Mouse (Mus musculus) layer of hippocampus, postnatal 36 days (tissue): ENCODE results near the gene Trpm7. TPM values are rescaled to one million over a fixed set of nuclear protein-coding genes. Genes with fewer than 3 reads are reported as not detected.
A peak's percentile ranks its signal among the peaks of the same experiment; 100 is the strongest.
"Not testable (repeated sequence)": the region's sequence is repeated elsewhere in the genome, so short reads cannot be mapped to it uniquely, and the experiment has no call there.

Source experiments
- DNase-seq, 2 experiments: peaks; one replicate each; pipeline ENCODE4 v3.0.0; 2022
- total RNA-seq, 2 experiments: library from RNA; stranded (reverse); gene quantifications; 2 replicates each; pipeline ENCODE4 v1.2.3; 2021

Trpm7 gene
- total RNA-seq: 10 to 100 TPM; 42.6 to 43.0 TPM

DNA sequence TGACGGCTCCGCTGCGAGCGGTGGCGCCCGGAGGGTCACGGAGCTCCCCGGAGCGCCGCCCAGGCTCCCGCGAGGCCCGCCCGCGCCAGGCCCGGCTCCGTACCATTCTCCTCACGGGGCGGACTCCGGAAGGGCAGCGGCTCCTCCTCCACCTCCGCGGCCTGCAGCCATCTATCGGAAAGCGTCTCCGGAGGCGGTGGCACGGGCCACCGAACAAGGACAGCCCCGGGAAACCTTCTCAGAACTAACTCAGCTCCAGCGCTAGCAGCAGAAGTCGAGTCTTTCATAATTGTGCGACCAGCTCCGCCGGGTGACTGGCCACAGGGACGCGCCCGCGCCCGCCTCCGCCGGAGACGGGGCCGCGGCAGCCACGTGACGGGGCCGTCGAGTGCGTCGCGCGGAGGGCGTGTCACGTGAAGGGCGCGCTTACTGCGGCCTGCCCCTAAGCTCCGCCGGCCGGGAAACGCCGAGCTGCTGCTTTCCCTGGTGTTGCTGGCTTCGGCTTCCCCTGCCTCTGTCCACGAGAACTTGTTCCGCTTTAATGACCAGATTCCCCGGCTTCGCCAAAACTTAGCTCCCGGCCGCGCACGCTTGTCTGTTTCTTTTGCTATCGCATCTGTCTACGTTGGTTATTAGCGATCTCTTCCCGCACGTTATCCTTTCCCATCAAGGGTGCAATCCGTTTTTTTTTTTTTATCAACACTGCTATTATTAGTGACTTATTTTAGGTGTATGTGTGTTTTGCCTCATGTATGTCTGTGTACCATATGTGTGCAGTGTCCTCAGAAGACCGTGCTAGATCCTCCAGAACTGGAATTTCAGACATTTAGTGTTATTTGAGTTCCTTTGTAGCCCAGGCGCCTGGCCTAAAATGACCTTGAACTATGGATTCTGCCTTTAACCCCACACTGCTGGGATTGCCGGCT, at the start of gene Trpm7:
Gene Trpm7 (minus strand): TSS at position 360 of the 926 bp plus-strand sequence.
- DNase-seq: peak; percentile 92

DNA sequence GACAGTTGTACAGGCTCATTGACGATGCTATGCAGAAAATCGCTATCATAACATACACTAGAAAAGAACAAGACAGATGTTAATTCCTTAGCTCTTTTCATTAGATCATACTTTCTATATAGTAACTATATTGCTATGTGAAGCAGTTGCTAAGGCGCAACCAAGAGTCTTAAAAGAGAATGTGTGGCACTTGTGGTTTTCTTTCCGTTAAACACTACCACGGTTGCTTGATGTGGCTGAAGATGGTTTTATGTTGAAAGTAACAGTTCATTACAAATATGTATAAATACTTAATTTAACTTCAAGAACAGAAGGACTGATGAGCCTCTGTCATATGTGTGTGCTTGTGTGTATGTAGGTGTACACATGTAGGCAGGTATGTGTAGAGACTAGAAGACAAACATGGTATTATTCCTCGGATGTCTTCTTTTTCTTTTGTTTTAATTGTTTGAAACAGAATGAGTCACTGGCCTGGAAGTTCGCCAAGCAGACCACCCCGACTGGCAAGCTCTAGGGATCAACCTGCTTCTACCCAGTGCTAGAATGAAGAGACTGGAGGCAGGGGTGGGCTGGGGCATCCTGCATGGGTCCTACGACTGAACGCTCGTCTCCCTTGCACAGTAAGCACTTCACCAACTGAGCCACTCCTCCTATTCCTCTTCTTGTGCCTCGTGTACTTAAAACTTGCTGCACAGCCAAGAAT, 44.5 kb upstream of the Trpm7 start:
- no peak for DNase-seq

DNA sequence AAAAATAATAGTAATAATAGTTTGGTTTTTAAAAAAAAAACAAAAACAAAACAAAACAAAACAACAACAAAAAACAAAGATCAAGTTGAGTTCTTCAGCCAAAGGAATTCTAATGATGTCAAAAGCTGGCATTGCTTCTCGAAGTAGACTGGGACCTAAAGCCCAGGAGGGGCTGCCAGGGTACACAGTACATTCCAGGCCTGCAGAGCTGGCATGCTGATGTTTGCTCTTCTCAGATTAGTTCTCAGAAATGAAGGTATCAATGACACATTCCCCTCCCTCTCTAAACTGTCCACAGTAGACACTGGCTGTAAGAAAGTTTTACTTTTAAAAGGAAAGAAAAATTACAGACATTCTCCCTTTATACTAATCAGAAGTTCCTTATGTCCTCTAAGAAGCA, 40.2 kb upstream of the Trpm7 start:
- DNase-seq: no peak

DNA sequence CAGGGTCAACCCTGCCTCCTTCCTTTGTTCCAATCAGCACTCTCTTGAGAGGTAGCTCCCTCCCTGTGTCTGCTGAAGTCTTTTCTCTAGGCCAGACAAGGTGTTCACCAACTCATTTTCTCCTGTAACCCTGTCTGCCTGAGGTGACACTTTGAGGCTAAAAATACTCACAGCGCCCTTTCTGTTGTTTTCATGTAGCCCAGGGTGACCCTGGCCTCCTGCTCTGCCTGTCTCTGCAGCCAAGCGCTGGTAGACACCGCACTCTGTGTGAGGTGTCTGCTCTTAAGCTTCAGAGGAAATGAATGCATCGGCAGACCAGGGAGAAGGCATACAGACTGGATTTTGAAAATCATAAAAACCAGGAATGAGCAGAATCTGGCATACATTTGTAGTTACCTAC, 38.1 kb upstream of the Trpm7 start:
- DNase-seq: no peak

GRCm38 (mm10) chr2:126904162-126904561, 28.1 kb upstream of the Trpm7 start:
- no peak for DNase-seq

GRCm38 (mm10) chr2:126897511-126897910, 21.5 kb upstream of the Trpm7 start:
- DNase-seq: no peak

DNA sequence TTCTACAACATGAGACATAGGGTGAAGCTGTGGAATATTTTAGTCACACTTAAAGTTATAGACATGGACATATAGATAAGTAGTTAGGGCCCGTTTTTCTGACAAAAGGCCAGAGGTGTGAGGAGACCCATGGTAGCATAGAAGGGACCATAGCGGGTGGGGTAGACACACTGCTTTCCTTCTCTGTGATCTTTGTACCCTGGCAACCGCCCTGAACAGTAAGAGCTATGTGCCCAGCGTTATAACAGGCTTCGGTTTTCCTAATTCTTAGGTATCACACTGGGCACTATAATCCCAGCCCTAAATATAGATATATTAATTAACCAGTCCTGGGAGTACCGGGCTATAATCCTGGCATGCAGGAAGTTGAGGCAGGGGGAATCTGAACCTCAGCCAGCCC, 20.9 kb upstream of the Trpm7 start:
- no peak for DNase-seq

- no peak for DNase-seq
Observed at GRCm38 (mm10) chr2:126894245-126894644, 18.2 kb upstream of the Trpm7 start.

GRCm38 (mm10) chr2:126892316-126892715, 16.3 kb upstream of the Trpm7 start:
- no peak for DNase-seq

- DNase-seq: no peak
Observed at GRCm38 (mm10) chr2:126891743-126892142, 15.7 kb upstream of the Trpm7 start.

- no peak for DNase-seq
Observed at GRCm38 (mm10) chr2:126887141-126887540, 11.1 kb upstream of the Trpm7 start.

DNA sequence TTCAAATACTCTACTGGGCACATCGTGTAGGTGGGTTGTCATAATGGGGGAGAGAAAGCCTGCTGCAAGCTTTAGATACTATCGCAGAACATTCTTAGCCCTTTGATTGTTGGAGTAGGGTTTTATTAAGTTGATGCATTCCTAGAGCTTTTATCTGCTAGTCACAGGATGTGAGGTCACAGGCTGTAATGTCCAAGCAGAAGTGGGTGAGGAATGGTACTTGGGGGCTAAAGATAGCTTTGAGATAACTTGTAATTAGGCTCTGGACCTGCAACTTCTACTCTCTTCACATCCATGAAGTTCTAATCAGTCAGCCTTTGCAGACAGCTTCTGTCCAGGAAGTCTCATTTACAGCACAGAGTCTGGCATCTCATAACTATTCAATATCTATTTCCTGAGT, 9.8 kb upstream of the Trpm7 start:
- DNase-seq: no peak

DNA sequence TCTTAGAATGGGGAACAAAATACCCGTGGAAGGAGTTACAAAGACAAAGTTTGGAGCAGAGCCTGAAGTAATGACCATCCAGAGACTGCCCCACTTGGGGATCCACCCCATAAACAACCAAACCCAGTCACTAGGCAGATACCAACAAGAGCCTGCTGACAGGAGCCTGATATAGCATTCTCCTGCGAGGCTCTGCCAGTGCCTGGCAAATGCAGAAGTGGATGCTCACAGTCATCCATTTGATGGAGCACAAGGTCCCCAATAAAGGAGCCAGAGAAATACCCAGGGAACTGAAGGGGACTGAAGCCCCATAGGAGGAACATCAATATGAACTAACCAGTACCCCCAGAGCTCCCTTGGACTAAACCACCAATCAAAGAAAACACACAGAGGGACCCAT, 6.7 kb upstream of the Trpm7 start:
- DNase-seq: not testable (repeated sequence)

GRCm38 (mm10) chr2:126877991-126878390, 2.0 kb upstream of the Trpm7 start:
- DNase-seq: no peak

GRCm38 (mm10) chr2:126875516-126875835, 554 bp downstream of the Trpm7 start:
- DNase-seq: peak; percentile 32 to 37

- DNase-seq: no peak
Observed at GRCm38 (mm10) chr2:126874809-126875515, 1.1 kb downstream of the Trpm7 start.

GRCm38 (mm10) chr2:126866301-126866700, 9.7 kb downstream of the Trpm7 start:
- no peak for DNase-seq

- DNase-seq: no peak
Observed at GRCm38 (mm10) chr2:126865501-126866199, 10.4 kb downstream of the Trpm7 start.

- no peak for DNase-seq
Observed at GRCm38 (mm10) chr2:126865026-126865425, 11.0 kb downstream of the Trpm7 start.

DNA sequence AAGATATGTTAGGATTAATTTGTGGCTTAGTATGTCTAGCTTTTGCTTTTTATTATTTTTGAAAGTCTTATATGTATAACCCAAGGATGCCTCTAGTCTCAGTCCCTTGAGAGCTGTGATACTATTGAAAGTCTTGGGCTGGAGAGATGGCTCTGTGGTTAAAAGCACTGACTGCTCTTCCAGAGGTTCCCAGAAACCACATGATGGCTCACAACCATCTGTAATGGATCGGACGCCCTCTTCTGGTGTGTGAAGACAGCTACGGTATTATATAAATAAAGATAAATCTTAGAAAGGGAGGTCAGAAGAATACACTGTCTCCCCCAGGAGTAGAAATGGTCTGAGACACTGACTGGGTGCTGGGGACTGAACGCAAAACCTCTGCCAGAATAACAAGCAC, 31.3 kb downstream of the Trpm7 start:
- no peak for DNase-seq

DNA sequence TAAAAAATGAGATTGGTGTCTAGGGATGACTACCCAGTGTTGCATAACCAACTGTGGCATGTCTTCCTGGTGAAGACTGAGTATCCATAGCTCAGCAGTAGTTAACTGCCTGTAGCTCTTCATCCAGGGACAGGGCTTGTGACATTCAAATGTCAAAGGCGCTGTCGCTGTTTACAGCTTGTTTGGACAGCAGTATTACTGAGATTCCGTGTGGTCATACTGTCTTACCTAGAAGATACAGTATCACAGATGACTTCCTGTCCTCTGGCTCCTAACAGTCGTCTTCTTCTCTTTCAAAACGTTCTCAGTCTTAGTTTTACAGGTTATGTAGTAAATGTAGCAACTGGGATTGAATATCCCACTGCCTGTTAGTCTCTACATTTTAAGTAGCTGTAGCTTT, 37.2 kb downstream of the Trpm7 start:
- DNase-seq: no peak

- DNase-seq: no peak
Observed at GRCm38 (mm10) chr2:126817414-126817813, 58.6 kb downstream of the Trpm7 start.
